Mouse (Mus musculus) olfactory bulb, adult 2 months (tissue): ENCODE measurements around the gene Mycbpap.

Source experiments
- CTCF ChIP-seq: fragments of 200-500 bp; IDR thresholded peaks from 2 replicates; pipeline ENCODE4 v1.5.1; 2012; ENCODE audit warnings: low read depth, mild to moderate bottlenecking, low read length, moderate library complexity; ENCODE audit not compliant: insufficient read depth
- POLR2A ChIP-seq: fragments of 200-500 bp; IDR thresholded peaks from 2 replicates; pipeline ENCODE4 v1.6.1; 2012; ENCODE audit warnings: mild to moderate bottlenecking, low read depth, low read length, moderate library complexity; ENCODE audit not compliant: insufficient read depth

DNA sequence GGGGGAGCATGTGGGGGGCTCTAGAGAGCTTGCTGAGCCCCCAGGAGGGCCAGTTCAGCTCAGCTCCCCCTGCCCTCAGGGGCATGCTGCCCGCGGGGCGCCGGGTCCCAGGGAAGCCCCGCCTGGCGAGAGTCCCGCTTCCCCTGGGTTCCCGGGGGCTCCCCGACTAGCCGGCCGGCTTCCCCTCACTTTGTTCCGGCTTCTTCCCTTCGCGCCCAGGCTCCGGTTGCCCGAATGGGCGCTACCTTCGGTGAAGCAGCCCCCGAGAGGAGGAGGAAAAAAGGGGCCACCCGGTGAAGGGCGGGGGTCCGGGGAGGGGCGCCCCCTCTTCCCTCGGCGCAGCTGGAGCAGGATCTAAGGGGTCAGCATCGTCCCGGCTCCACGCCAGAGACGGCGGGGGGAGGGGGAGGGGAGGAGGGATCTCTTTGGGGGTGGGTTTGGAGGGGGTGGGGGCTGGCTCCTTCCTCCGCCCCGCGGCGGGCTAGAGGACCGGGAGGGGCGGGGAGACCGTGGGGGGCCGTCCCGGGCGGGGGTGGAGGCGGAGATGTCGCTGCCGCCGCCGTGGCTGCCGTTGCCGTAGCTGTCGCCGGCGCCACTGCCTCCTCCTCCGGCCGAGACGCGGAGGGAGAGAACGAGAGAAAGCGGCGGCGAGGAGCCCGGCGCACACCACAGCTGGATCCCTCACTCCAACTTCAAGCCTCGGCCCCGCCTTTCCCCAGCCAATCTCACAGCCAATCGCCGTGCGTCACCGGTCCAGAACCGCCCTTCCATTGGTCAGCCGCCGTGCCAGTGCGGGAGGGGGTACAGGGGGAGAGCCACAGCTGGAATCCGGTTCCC, 47.6 kb downstream of the Mycbpap start, which contains the start of gene Cacna1g:
- TF ChIP-seq CTCF (no peak), POLR2A (peak; percentile 51; the same call in 1 of the 2 replicates)
